Mouse (Mus musculus): Measurements from ENCODE around the gene Slc12a5.

DNA sequence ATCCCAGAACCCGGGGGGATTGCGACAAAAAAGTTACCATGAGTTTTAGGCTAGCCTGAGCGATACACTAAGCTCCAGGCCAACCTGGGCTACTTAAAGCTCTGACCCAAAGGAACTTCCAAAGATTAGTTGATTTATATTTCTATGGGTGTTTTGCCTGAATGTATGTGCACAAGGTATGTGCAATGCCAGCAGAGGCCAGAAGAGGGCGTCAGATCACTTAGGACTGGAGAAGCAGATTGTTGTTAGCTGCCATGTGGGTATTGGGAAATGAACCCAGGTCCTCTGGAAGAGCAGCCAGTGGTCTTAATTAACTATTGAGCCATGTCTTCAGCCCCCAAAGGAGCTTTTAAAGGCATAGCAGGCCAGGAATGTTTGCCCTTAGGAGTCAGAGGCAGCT is 8.9 kb upstream of the Slc12a5 start:
- TF ChIP-seq GATA1 (IDR thresholded peaks at IDR 0.05; ENCODE audit: low read length): no peak
- no peak for TF ChIP-seq TAL1 (IDR thresholded peaks at IDR 0.05; ENCODE audit: low read length)

Measured in erythroblast, embryonic 14.5 days (primary cell).